Mouse (Mus musculus): ENCODE measurements at regions not wholly inside any gene's neighbourhood (a gene's known extent, or its start where the extent isn't known, plus 50 kb on each side); places are given as distances from the start of the nearest gene placed in this dataset.

- TF ChIP-seq CTCF (IDR thresholded peaks at IDR 0.05) (no peak), POLR2A (IDR thresholded peaks at IDR 0.05; ENCODE audit: insufficient read depth, low read depth, low read length) (no peak), EP300 (IDR thresholded peaks at IDR 0.05; ENCODE audit: insufficient read depth, low read depth, low read length) (no peak)
Observed at GRCm38 (mm10) chr5:96936239-96936638, 61.2 kb upstream of the Bmp2k start.
